Mouse (Mus musculus) liver, postnatal 0 days (tissue): ENCODE measurements around the gene Pgap1.

Experiments
- CTCF ChIP-seq: sonication (generic); IDR thresholded peaks from 2 replicates; pipeline ENCODE4 v1.5.1; 2016; ENCODE audit warnings: antibody characterized with exemption, low read depth
- EP300 ChIP-seq: IDR thresholded peaks from 2 replicates; pipeline ENCODE4 v1.6.1; 2016; ENCODE audit warnings: antibody characterized with exemption, low read depth, mild to moderate bottlenecking

DNA sequence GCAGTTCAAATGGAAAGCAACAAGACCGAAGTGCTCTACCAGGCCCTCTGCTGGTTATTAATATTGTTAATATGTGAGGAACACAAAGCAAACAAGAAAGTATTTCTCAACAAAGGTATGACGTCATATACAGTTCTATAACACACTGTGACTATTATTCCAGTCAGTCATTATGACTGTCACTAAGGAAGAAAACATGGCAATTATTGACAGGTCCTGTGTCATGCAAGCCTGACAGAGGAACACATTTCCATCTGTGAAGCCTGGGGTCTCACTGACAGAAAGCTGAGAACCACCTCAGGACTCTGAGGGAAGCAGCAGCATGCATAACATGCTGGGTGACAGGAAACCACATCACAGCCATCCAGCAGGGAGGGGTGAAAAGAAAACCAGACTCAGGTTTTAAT lies 65.0 kb downstream of the Pgap1 start:
- TF ChIP-seq CTCF (no peak), EP300 (no peak)
